Mouse (Mus musculus) spleen, adult 12 weeks (tissue): ENCODE measurements around the gene Fcer1g.

Source experiments
- DNase-seq: peaks from one replicate; pipeline ENCODE4 v3.0.0; 2022; ENCODE audit warnings: low spot score

Fcer1g gene

GRCm38 (mm10) chr1:171234126-171234525 is at the start of gene Fcer1g:
Gene Fcer1g, minus strand, starts transcription at chr1:171234365.
- no peak for DNase-seq

DNA sequence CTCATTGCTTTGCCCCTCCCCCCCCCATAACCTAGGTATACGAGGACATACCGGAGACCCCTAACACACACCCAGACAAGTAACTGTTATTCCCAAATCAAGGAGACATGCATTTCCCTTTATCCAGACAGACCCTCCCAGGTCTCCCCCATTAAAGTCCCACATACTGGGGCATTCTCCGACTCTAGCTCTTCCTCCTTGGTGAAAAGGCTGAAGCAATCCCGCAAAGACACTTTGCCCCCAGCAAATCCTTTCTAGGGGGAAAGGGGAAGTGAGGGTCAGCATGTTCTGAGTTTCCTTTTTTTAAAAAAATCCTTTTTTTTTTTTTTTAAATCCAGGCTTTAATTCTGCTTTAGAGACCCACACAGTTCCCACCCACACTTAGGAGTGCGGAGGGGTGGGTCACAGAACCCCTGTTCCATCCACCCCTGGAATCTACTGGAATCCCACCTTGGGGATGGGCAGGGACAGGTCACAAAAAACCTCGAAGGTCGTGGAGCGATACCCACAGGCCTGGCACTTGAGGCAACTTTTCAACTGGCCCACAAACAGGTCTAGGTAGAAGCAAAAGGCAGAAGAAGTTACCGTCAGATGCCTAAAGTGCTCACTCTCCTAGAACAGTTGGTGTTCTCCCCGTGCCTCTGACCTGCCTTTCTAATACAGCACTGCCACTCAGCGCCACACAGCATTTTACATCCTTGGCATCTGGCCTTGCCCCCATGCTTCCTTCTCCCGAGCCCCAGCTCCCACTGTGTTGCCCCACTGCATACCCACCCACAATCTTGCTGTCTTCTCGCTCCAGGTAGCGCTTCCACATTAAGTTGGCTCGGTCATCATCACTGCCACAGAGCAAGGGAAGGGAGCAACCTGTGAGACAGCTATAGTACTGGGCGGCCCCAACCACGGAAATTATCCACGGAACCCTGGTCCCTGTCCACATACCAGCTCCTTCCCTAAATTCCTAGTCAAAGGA is 49.3 kb upstream of the Fcer1g start:
- no peak for DNase-seq

GRCm38 (mm10) chr1:171282086-171282805 is 48.1 kb upstream of the Fcer1g start:
- DNase-seq = no peak

GRCm38 (mm10) chr1:171281528-171281923 is 47.4 kb upstream of the Fcer1g start:
- peak; percentile 83 for DNase-seq

GRCm38 (mm10) chr1:171280916-171281527 is 46.9 kb upstream of the Fcer1g start, which contains the start of gene Ppox:
Gene Ppox, minus strand, starts transcription at chr1:171281186.
- DNase-seq = peak; percentile 93

- no peak for DNase-seq
Observed at GRCm38 (mm10) chr1:171280250-171280915, 46.2 kb upstream of the Fcer1g start.

DNA sequence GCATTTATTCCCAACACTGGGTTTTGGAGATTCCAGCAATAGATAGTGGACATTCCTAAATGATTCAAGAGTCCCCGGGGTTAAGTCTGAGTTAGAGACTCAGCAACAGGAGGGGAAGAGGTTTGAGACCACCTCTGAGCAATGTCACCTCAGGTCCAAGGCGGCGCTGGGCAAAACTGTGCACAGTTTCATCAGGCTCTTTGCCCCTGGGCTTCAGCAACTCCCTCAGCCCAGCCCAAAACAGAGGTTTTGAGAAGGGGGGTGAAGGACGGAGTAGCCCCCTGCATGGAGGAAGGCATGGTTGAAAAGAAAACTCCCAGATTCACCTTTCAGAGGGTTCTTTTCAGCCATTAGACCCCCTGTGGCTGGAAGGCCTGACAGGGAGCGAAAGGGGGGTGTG is 45.6 kb upstream of the Fcer1g start:
- DNase-seq = no peak

GRCm38 (mm10) chr1:171279012-171279705 is 45.0 kb upstream of the Fcer1g start:
- DNase-seq = no peak

GRCm38 (mm10) chr1:171278436-171278835 is 44.3 kb upstream of the Fcer1g start:
- no peak for DNase-seq

DNA sequence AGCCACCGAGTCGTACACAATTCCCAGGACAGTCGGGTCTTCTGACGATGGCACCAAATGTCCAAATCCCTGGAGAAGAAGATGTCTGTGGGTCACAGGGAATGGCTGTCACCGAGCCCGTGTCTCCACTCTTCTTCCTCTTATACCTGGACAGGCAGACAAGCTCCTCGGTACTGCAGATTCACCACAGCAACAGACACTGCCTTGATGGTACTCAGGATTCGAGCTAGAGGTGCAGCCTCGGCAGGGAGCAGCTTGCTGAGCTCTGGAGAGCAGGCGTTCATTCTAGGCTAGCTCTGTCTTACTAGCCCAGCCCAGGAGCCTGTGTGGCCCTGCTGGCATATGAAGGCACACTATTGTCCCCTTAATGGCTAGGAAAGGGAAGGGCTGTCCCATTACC is 43.6 kb upstream of the Fcer1g start:
- DNase-seq = no peak

GRCm38 (mm10) chr1:171276110-171276748 is 42.1 kb upstream of the Fcer1g start:
- no peak for DNase-seq

GRCm38 (mm10) chr1:171275144-171275734 is 41.1 kb upstream of the Fcer1g start:
- DNase-seq = no peak

DNA sequence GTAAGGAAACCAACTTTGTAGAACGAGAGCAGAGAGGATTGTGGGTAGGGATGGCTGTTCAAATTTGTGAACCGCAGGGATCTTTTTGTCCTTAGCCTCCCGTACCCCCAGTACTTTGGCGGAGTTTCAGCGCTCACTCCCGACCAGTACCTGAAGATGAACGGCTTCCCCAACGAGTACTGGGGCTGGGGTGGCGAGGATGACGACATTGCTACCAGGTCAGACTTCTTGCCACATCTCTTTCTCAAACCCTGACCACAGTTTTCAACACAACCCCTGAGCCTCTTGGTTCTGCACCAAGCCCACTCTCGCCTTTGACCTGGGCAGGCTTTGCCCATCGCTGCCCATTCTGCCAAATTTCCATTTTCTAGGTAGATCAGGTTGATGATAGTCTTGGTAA is 40.0 kb upstream of the Fcer1g start:
- no peak for DNase-seq

- no peak for DNase-seq
Observed at GRCm38 (mm10) chr1:171272086-171272485, 37.9 kb upstream of the Fcer1g start.

DNA sequence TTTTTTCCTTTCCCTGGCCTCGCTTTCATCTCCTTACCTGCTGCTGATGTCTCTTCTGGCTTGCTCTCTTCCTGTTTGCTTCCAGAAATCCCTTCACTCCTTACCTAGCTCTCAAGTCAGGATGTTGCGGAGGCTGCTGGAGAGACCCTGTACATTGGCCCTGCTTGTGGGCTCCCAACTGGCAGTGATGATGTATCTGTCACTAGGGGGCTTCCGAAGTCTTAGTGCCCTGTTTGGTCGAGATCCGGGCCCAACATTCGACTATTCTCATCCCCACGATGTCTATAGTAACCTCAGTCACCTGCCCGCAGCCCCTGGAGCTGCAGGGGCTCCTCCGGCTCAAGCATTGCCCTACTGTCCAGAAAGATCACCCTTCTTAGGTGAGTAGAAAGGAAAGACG is 37.5 kb upstream of the Fcer1g start:
- DNase-seq = no peak

DNA sequence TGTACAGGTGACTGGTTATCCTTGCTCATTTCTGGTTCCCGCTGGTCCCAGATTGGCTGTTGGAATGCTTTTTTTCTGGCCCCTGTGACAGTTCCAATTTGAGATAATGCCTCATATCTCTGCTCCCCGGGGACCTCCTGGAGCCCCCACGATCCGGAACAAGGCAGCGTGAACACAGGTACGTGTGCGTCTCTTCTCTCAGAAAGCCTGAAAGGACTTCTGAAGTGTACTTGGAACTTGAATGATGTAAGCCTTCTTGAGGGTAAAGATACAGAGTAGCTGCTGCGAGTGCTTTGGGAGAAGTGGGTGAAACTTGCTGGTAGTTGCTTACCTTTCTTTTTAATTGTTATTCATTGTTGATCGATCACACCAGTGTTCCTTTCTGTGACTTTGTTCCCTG is 37.0 kb upstream of the Fcer1g start:
- no peak for DNase-seq

DNA sequence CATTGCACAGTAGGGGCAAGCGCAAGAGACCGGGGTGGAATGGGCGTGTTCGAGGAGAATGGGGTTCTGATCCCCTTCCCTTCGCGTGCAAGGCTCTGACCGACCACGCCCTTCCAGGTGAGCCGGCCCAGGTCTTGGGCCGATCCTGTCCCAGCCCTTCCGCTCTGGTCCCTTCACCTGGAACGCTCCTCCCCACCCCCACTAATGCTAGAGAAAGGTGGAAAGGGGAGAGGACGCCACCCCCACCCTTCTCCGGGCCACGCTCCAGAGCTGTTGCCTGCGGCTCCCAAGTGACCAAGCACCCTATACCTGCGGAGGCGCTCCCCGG is 36.4 kb upstream of the Fcer1g start:
- no peak for DNase-seq

DNA sequence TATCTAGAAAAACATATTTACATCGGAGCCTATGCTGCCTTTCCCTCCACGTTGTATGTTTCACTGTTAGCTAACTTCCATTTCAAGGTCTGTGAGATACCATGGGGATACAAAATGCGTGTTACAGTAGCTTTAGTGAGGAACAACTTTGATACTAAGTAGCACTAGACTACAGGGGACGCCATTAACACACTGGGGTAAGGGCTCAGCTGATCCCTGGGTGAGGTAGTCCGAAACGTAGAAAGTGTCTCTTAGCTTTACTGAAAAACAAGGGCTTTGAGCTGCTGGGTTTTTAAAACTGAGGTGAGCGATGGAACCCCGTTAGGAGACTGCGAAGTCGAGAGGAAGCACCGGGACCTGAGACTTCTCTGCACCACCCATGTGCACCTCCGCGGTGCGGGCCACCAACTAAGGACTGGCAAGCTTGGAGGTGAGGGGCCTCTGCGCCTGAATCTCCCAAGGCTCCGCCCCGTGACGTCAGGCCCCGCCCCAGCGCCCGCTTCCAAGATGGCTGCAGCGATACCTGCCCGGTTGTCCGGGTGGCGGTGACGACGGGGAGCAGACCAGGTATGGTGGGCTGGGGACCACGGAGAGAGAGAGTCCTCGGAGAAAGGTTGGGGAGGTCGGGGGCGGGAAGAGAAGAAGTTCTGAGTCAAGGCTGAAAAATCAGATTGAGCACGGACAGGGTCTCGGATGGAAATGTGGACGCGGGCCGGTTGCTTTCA is 35.8 kb upstream of the Fcer1g start, which contains the start of gene B4galt3:
B4galt3 (plus strand) TSS at position 481 of the 725 bp plus-strand sequence.
- DNase-seq = peak; percentile 94

GRCm38 (mm10) chr1:171268341-171268740 is 34.2 kb upstream of the Fcer1g start:
- DNase-seq = no peak
